Mouse (Mus musculus) heart, adult 2 months (tissue): ENCODE measurements at regions not wholly inside any gene's neighbourhood (a gene's known extent, or its start where the extent isn't known, plus 50 kb on each side); places are given as distances from the start of the nearest gene placed in this dataset.

Experiments
- CTCF ChIP-seq: fragments of 200-600 bp; IDR thresholded peaks from 2 replicates; pipeline ENCODE4 v1.8.1; 2022; ENCODE audit warnings: antibody characterized with exemption, mild to moderate bottlenecking, moderate library complexity
- EP300 ChIP-seq: fragments of 200-500 bp; IDR thresholded peaks from 2 replicates; pipeline ENCODE4 v1.6.1; 2011; ENCODE audit warnings: low read depth, low read length, control low read depth; ENCODE audit not compliant: insufficient read depth

DNA sequence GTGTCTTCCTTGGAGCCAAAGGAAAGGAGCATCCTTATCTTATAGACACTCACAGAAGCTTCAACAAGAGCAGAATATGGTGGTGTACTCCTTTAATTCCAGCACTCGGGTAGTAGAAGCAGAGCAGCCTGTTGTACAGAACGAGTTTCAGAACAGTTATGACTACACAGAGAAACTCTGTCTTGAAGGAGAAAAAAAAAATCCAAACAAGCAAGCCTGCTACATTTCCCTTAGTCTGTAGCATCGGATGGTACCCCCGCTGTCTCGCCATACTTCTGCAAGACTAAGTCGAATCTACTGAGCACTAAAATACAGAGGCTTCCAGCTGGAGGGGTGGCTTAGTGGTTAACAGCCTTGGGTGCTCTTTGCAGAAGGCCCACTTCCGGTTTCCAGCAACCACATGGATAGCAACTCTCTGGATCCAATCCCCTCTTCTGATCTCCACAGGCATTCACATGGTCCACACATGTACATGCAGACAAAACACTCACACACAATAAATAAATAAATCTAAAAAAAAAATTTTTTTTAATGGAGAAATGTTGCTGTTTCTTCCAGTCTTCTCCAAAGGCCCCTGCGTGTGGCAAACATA is 144.6 kb upstream of the Jmjd1c start:
- TF ChIP-seq EP300 (no peak), CTCF (no peak)
